8 mouse cellular contexts compared by ENCODE assay signal in genomic region chr2:74672481-74673362, GRCm38 (mm10). TPM values are rescaled to one million over a fixed set of nuclear protein-coding genes. Genes with fewer than 3 reads are reported as not detected.
DNase-seq lines count a peak whose midpoint lies in the region; ATAC-seq and TF ChIP-seq lines count a peak whose summit lies in the region.

No protein-coding gene starts in this region.

- ATAC-seq in G1E (ENCODE audit: extremely low read depth, insufficient number of reproducible peaks, low FRiP score, poor library complexity, severe bottlenecking), result no peak
- peak; percentile 54 for ATAC-seq in intestine, embryonic 15.5 days
- no peak for ATAC-seq in activated CD4-positive, CD25-positive, alpha-beta regulatory T cell, adult 4 months

- H3K4me1 ChIP-seq in G1E (ENCODE audit: insufficient read depth, low read depth, low read length), result peaks cover 10% of the 10 kb centered on the region
- H3K4me1 ChIP-seq in embryonic fibroblast, embryonic 13.5 days (ENCODE audit: control insufficient read depth, insufficient read depth, low read length), result no peaks in the 10 kb centered on the region
- peaks cover 14% of the 10 kb centered on the region for H3K4me1 ChIP-seq in intestine, embryonic 15.5 days (replicated peaks)

- 5% methylated on average over 40 of the region's 40 CpGs for WGBS in intestine, embryonic 15.5 days

- peak overlapping the region; percentile 65; the same call in 1 of the 2 replicates for H3K4me3 ChIP-seq in G1E (ENCODE audit: low read depth, low read length)
- peak overlapping the region; percentile 18; the same call in 1 of the 2 replicates for H3K4me3 ChIP-seq in embryonic fibroblast, embryonic 13.5 days (ENCODE audit: insufficient read depth, low read length)
- H3K4me3 ChIP-seq in intestine, embryonic 15.5 days (replicated peaks), result peak overlapping the region; percentile 28

- peaks cover 9% of the 10 kb centered on the region for H3K9me3 ChIP-seq in G1E (replicated peaks)
- H3K9me3 ChIP-seq in intestine, embryonic 15.5 days, result no peaks in the 10 kb centered on the region

- H3K27ac ChIP-seq in embryonic fibroblast, embryonic 13.5 days (ENCODE audit: insufficient read depth, low read length), result 0 out of 2 replicates have a peak overlapping the region, but pooled peaks have one; percentile 4
- H3K27ac ChIP-seq in intestine, embryonic 15.5 days, result no peak overlapping the region

- no peak for TF ChIP-seq POLR2A in embryonic fibroblast, embryonic 13.5 days (IDR thresholded peaks at IDR 0.05; ENCODE audit: low read depth, low read length)

- H3K4me2 ChIP-seq in intestine, embryonic 15.5 days (replicated peaks), result peak overlapping the region; percentile 64

- no peak for TF ChIP-seq CTCF in G1E (IDR thresholded peaks at IDR 0.05; ENCODE audit: low read depth, low read length)
- TF ChIP-seq CTCF in embryonic fibroblast, embryonic 13.5 days (IDR thresholded peaks at IDR 0.05; ENCODE audit: borderline replicate concordance, insufficient read depth, low read length), result peak; percentile 91

- H3K27me3 ChIP-seq in G1E (ENCODE audit: insufficient read depth, low read length), result peaks cover 44% of the 10 kb centered on the region
- H3K27me3 ChIP-seq in intestine, embryonic 15.5 days (replicated peaks), result peaks cover 91% of the 10 kb centered on the region

- H3K36me3 ChIP-seq in G1E (replicated peaks), result no peaks in the 10 kb centered on the region
- no peaks in the 10 kb centered on the region for H3K36me3 ChIP-seq in intestine, embryonic 15.5 days

- no peak overlapping the region for H3K9ac ChIP-seq in intestine, embryonic 15.5 days

- DNase-seq in heart, adult 11 months, result peak; percentile 91
- no peak for DNase-seq in heart, adult 8-10 months (ENCODE audit: low spot score)
- peak; percentile 51 for DNase-seq in G1E (ENCODE audit: low spot score)
- peak; percentile 59 for DNase-seq in lung, postnatal 14 days
- peak; percentile 30 for DNase-seq in skeletal muscle tissue, adult 2 months (ENCODE audit: low read depth, low spot score)

RNA-seq across cellular contexts. Expression of gene Hoxd12, which starts 2.1 kb away (rescaled TPM):
- not detected for total RNA-seq in heart, adult 8-10 months (2022)
- total RNA-seq in G1E (2014; fragmentation: Nextera tagmentation), result not detected in 2 replicates
- total RNA-seq in G1E (2017), result not detected in 2 replicates
- polyA plus RNA-seq in G1E (2012), result not detected in 2 replicates
- polyA plus RNA-seq in embryonic fibroblast, embryonic 13.5 days (2011; ENCODE audit: insufficient read length, low read depth, missing spikeins), result 2.3 and 3.7 TPM in 2 replicates
- polyA plus RNA-seq in intestine, embryonic 15.5 days (2015; fragmentation: Nextera tagmentation; extraction: Ambion mirVana), result 0.45 and 1.1 TPM in 2 replicates
- polyA plus RNA-seq in activated CD4-positive, CD25-positive, alpha-beta regulatory T cell, adult 4 months (2017; shearing (Covaris generic)), result not detected

RNA-seq across cellular contexts. Expression of gene Hoxd13, which starts 4.6 kb away (rescaled TPM):
- not detected for total RNA-seq in heart, adult 8-10 months (2022)
- total RNA-seq in G1E (2014; fragmentation: Nextera tagmentation) (not detected in 2 replicates), G1E (2017) (0.05 and 0.17 TPM in 2 replicates)
- not detected in 2 replicates for polyA plus RNA-seq in G1E (2012)
- polyA plus RNA-seq in embryonic fibroblast, embryonic 13.5 days (2011; ENCODE audit: insufficient read length, low read depth, missing spikeins), result 17.0 and 20.1 TPM in 2 replicates
- polyA plus RNA-seq in intestine, embryonic 15.5 days (2015; fragmentation: Nextera tagmentation; extraction: Ambion mirVana), result 0.67 and 0.77 TPM in 2 replicates
- polyA plus RNA-seq in activated CD4-positive, CD25-positive, alpha-beta regulatory T cell, adult 4 months (2017; shearing (Covaris generic)), result not detected

RNA-seq across cellular contexts. Expression of gene Hoxd11, which starts 6.6 kb away (rescaled TPM):
- total RNA-seq in heart, adult 8-10 months (2022), result not detected
- total RNA-seq in G1E (2014; fragmentation: Nextera tagmentation) (not detected in 2 replicates), G1E (2017) (0.05 and 0.06 TPM in 2 replicates)
- not detected in 2 replicates for polyA plus RNA-seq in G1E (2012)
- 2.8 and 3.8 TPM in 2 replicates for polyA plus RNA-seq in embryonic fibroblast, embryonic 13.5 days (2011; ENCODE audit: insufficient read length, low read depth, missing spikeins)
- 1.2 and 2.3 TPM in 2 replicates for polyA plus RNA-seq in intestine, embryonic 15.5 days (2015; fragmentation: Nextera tagmentation; extraction: Ambion mirVana)
- polyA plus RNA-seq in activated CD4-positive, CD25-positive, alpha-beta regulatory T cell, adult 4 months (2017; shearing (Covaris generic)), result not detected

RNA-seq across cellular contexts. Expression of gene Evx2, which starts 13.4 kb away (rescaled TPM):
- total RNA-seq in heart, adult 8-10 months (2022), result not detected
- total RNA-seq in G1E (2014; fragmentation: Nextera tagmentation) (not detected in 2 replicates), G1E (2017) (0.05 TPM in 1 of 2 replicates, not detected in the other)
- polyA plus RNA-seq in G1E (2012), result not detected in 2 replicates
- polyA plus RNA-seq in embryonic fibroblast, embryonic 13.5 days (2011; ENCODE audit: insufficient read length, low read depth, missing spikeins), result 0.35 and 0.74 TPM in 2 replicates
- polyA plus RNA-seq in intestine, embryonic 15.5 days (2015; fragmentation: Nextera tagmentation; extraction: Ambion mirVana), result 0.04 TPM in 1 of 2 replicates, not detected in the other
- polyA plus RNA-seq in activated CD4-positive, CD25-positive, alpha-beta regulatory T cell, adult 4 months (2017; shearing (Covaris generic)), result not detected

RNA-seq across cellular contexts. Expression of gene Hoxd10, which starts 19.0 kb away (rescaled TPM):
- under 1 TPM in 1 of 4 experiments, not detected in 3; 0.12 TPM for total RNA-seq in heart, adult 8-10 months (2022)
- total RNA-seq in G1E (2014; fragmentation: Nextera tagmentation) (not detected in 2 replicates), G1E (2017) (0.12 and 0.22 TPM in 2 replicates)
- not detected in 2 replicates for polyA plus RNA-seq in G1E (2012)
- 3.7 and 4.4 TPM in 2 replicates for polyA plus RNA-seq in embryonic fibroblast, embryonic 13.5 days (2011; ENCODE audit: insufficient read length, low read depth, missing spikeins)
- polyA plus RNA-seq in intestine, embryonic 15.5 days (2015; fragmentation: Nextera tagmentation; extraction: Ambion mirVana), result 4.8 and 7.9 TPM in 2 replicates
- not detected for polyA plus RNA-seq in activated CD4-positive, CD25-positive, alpha-beta regulatory T cell, adult 4 months (2017; shearing (Covaris generic))

Comparison
In these comparisons a context has a peak if more than half of its experiments do, and no peak if none do; other contexts are left out.
1. RNA of gene Hoxd13, which starts 4.6 kb away (polyA plus RNA-seq): 17.0 to 20.1 TPM in embryonic fibroblast, embryonic 13.5 days; 0.67 to 0.77 TPM in intestine, embryonic 15.5 days, not detected in G1E and not detected in activated CD4-positive, CD25-positive, alpha-beta regulatory T cell, adult 4 months; every median in the first group is over 10 times any median in the second.
2. Peak in every context shown above with its lines, with median percentiles within 50 percentile points of each other: H3K4me3 ChIP-seq.